Mouse (Mus musculus): Measurements from ENCODE around the gene Crb3. TPM values are rescaled to one million over a fixed set of nuclear protein-coding genes. Genes with fewer than 3 reads are reported as not detected.

Crb3 gene
- polyA plus RNA-seq, 1 experiment from 2014 or later = 38.6 TPM

GRCm38 (mm10) chr17:57062011-57062521 lies 3.2 kb downstream of the Crb3 start:
- under 1% methylated on average over 36 of the region's 39 CpGs for WGBS
- TF ChIP-seq CTCF (IDR thresholded peaks at IDR 0.05; ENCODE audit: low read depth) = no peak
- ATAC-seq (ENCODE audit: insufficient read depth) (peak; percentile 13; the same call in 1 of the 2 replicates), DNase-seq (peak; percentile 73)
- Histone ChIP-seq H3K27me3 (ENCODE audit: insufficient read depth, low read length) (peaks cover 25% of the 10 kb centered on the region), H3K27ac (ENCODE audit: low read depth) (peak overlapping the region; percentile 83), H3K4me3 (ENCODE audit: low read depth, low read length) (peak overlapping the region; percentile 42), H3K36me3 (ENCODE audit: insufficient read depth) (0 out of 2 replicates have a peak, but pooled peaks cover 4% of the 10 kb centered on the region), H3K9ac (peak overlapping the region; percentile 50), H3K4me2 (peak overlapping the region; percentile 47), H3K4me1 (ENCODE audit: insufficient read depth) (no peaks in the 10 kb centered on the region), H3K9me3 (ENCODE audit: low read depth, low read length) (no peaks in the 10 kb centered on the region)

DNA sequence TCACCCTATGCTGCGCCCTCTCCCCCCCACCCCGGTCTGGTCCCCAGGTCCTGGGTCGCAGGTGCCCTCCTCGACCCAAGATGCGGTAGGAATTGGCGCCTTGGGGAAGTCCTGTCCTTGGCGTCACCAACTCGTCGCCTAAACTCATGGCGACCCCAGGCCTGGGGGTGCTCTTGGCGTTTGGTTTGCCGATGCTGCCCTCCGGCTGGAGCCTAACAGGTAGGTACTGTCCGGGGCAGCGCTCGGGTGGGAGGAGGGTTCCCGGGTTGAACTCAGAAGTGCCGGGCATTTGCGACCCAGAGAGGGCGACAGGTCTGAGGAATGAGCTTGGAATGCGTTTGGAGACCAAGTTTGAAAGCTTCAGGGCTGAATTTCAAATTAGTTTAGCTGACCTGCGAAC lies 3.6 kb downstream of the Crb3 start:
- WGBS = 2% methylated on average over 22 of the region's 22 CpGs
- peak overlapping the region; percentile 47 for H3K4me2 ChIP-seq
- peak overlapping the region; percentile 83 for H3K27ac ChIP-seq (ENCODE audit: low read depth)
- H3K9ac ChIP-seq = peak overlapping the region; percentile 50
- no peak for ATAC-seq (ENCODE audit: insufficient read depth)
- H3K27me3 ChIP-seq (ENCODE audit: insufficient read depth, low read length) = peaks cover 25% of the 10 kb centered on the region
- H3K4me3 ChIP-seq (ENCODE audit: low read depth, low read length) = peak overlapping the region; percentile 42
- H3K36me3 ChIP-seq (ENCODE audit: insufficient read depth) = 0 out of 2 replicates have a peak, but pooled peaks cover 4% of the 10 kb centered on the region
- no peaks in the 10 kb centered on the region for H3K9me3 ChIP-seq (ENCODE audit: low read depth, low read length)
- no peak for DNase-seq
- no peak for TF ChIP-seq CTCF (IDR thresholded peaks at IDR 0.05; ENCODE audit: low read depth)
- H3K4me1 ChIP-seq (ENCODE audit: insufficient read depth) = no peaks in the 10 kb centered on the region

DNA sequence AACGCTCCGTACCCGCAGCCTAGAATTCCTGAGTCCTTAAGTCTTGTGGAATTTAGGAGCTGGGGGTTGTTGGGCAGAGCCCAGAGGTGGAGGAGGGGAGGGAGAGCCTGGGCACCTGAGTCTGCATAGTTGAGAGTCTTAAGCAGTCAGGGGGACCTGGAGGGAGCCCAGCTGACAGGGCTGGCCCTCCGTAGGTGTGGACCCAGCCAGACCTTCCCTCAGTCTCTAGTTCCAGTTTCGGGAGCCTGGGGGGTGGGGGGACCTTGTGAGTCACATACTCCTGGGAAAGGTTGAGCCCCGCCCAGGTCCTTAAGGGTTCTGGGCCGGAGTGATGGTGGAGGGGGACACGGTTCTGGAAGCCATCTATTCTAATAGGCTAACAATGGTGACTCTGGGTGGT lies 4.1 kb downstream of the Crb3 start:
- Histone ChIP-seq H3K36me3 (ENCODE audit: insufficient read depth) (0 out of 2 replicates have a peak, but pooled peaks cover 4% of the 10 kb centered on the region), H3K4me3 (ENCODE audit: low read depth, low read length) (peak overlapping the region; percentile 42), H3K4me2 (peak overlapping the region; percentile 47), H3K4me1 (ENCODE audit: insufficient read depth) (no peaks in the 10 kb centered on the region), H3K27ac (ENCODE audit: low read depth) (no peak overlapping the region; the same call in 1 of the 2 replicates), H3K9me3 (ENCODE audit: low read depth, low read length) (no peaks in the 10 kb centered on the region), H3K9ac (no peak overlapping the region), H3K27me3 (ENCODE audit: insufficient read depth, low read length) (peaks cover 25% of the 10 kb centered on the region)
- DNase-seq (peak; percentile 23), ATAC-seq (ENCODE audit: insufficient read depth) (no peak)
- WGBS = 10% methylated on average over 8 of the region's 8 CpGs
- no peak for TF ChIP-seq CTCF (IDR thresholded peaks at IDR 0.05; ENCODE audit: low read depth)

DNA sequence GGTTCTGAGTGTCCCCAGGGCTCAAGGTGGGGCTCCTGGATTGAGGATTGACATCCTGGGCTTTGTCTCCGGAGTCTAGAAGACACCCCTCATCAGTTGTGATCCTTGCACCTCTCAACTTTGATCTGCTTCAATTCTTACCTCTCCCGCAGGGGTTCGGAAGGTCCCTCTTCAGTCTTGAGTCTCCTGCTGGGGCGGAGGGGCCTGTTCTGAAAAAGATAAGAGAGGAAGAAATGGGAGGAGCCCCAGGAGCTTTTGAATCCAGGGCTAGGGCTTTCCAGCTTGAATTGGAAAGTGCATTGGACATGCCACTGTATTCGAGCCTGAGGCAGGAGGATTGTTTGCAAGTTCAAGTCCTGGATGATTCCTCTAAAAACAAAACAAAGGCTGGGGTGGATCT lies 8.0 kb downstream of the Crb3 start:
- Histone ChIP-seq H3K4me3 (ENCODE audit: low read depth, low read length) (no peak overlapping the region), H3K27ac (ENCODE audit: low read depth) (no peak overlapping the region), H3K36me3 (ENCODE audit: insufficient read depth) (0 out of 2 replicates have a peak, but pooled peaks cover 4% of the 10 kb centered on the region), H3K9me3 (ENCODE audit: low read depth, low read length) (no peaks in the 10 kb centered on the region), H3K4me2 (no peak overlapping the region), H3K27me3 (ENCODE audit: insufficient read depth, low read length) (peaks cover 14% of the 10 kb centered on the region), H3K4me1 (ENCODE audit: insufficient read depth) (no peaks in the 10 kb centered on the region), H3K9ac (no peak overlapping the region)
- no peak for TF ChIP-seq CTCF (IDR thresholded peaks at IDR 0.05; ENCODE audit: low read depth)
- ATAC-seq (ENCODE audit: insufficient read depth) (no peak), DNase-seq (no peak)
- 49% methylated on average over 5 of the region's 5 CpGs for WGBS

GRCm38 (mm10) chr17:57070272-57070671 lies 11.4 kb downstream of the Crb3 start:
- Histone ChIP-seq H3K36me3 (ENCODE audit: insufficient read depth) (0 out of 2 replicates have a peak, but pooled peaks cover 2% of the 10 kb centered on the region), H3K9me3 (ENCODE audit: low read depth, low read length) (no peaks in the 10 kb centered on the region), H3K27me3 (ENCODE audit: insufficient read depth, low read length) (no peaks in the 10 kb centered on the region), H3K4me1 (ENCODE audit: insufficient read depth) (no peaks in the 10 kb centered on the region), H3K9ac (0 out of 2 replicates have a peak overlapping the region, but pooled peaks have one; percentile 26), H3K27ac (ENCODE audit: low read depth) (peak overlapping the region; percentile 37; the same call in 1 of the 2 replicates), H3K4me3 (ENCODE audit: low read depth, low read length) (peak overlapping the region; percentile 21; the same call in 1 of the 2 replicates), H3K4me2 (peak overlapping the region; percentile 51)
- no peak for TF ChIP-seq CTCF (IDR thresholded peaks at IDR 0.05; ENCODE audit: low read depth)
- DNase-seq (no peak), ATAC-seq (ENCODE audit: insufficient read depth) (peak; percentile 44; the same call in 1 of the 2 replicates)
- WGBS = 13% methylated on average over 9 of the region's 9 CpGs

- Histone ChIP-seq H3K27ac (ENCODE audit: low read depth) (no peak overlapping the region), H3K9me3 (ENCODE audit: low read depth, low read length) (no peaks in the 10 kb centered on the region), H3K4me2 (peak overlapping the region; percentile 51; the same call in 1 of the 2 replicates), H3K27me3 (ENCODE audit: insufficient read depth, low read length) (no peaks in the 10 kb centered on the region), H3K9ac (no peak overlapping the region), H3K4me1 (ENCODE audit: insufficient read depth) (no peaks in the 10 kb centered on the region), H3K4me3 (ENCODE audit: low read depth, low read length) (peak overlapping the region; percentile 21; the same call in 1 of the 2 replicates), H3K36me3 (ENCODE audit: insufficient read depth) (no peaks in the 10 kb centered on the region)
- DNase-seq = peak; percentile 84
- TF ChIP-seq CTCF (IDR thresholded peaks at IDR 0.05; ENCODE audit: low read depth) = no peak
- WGBS = 5% methylated on average over 11 of the region's 11 CpGs
- peak; percentile 62 for ATAC-seq (ENCODE audit: insufficient read depth)
Measured at GRCm38 (mm10) chr17:57070699-57071098, 11.8 kb downstream of the Crb3 start.

- H3K4me2 ChIP-seq = no peak overlapping the region
- H3K9ac ChIP-seq = no peak overlapping the region
- no peak for TF ChIP-seq CTCF (IDR thresholded peaks at IDR 0.05; ENCODE audit: low read depth)
- WGBS = 42% methylated on average over 3 of the region's 3 CpGs
- no peak for ATAC-seq (ENCODE audit: insufficient read depth)
- no peak overlapping the region for H3K4me3 ChIP-seq (ENCODE audit: low read depth, low read length)
- no peaks in the 10 kb centered on the region for H3K9me3 ChIP-seq (ENCODE audit: low read depth, low read length)
- DNase-seq = no peak
- no peaks in the 10 kb centered on the region for H3K27me3 ChIP-seq (ENCODE audit: insufficient read depth, low read length)
- H3K4me1 ChIP-seq (ENCODE audit: insufficient read depth) = no peaks in the 10 kb centered on the region
- H3K27ac ChIP-seq (ENCODE audit: low read depth) = no peak overlapping the region
- H3K36me3 ChIP-seq (ENCODE audit: insufficient read depth) = no peaks in the 10 kb centered on the region
Measured at GRCm38 (mm10) chr17:57076916-57077315, 18.0 kb downstream of the Crb3 start.
